Mouse (Mus musculus): ENCODE measurements at regions not wholly inside any gene's neighbourhood (a gene's known extent, or its start where the extent isn't known, plus 50 kb on each side); places are given as distances from the start of the nearest gene placed in this dataset.
A peak's percentile ranks its signal among the peaks of the same experiment; 100 is the strongest.

DNA sequence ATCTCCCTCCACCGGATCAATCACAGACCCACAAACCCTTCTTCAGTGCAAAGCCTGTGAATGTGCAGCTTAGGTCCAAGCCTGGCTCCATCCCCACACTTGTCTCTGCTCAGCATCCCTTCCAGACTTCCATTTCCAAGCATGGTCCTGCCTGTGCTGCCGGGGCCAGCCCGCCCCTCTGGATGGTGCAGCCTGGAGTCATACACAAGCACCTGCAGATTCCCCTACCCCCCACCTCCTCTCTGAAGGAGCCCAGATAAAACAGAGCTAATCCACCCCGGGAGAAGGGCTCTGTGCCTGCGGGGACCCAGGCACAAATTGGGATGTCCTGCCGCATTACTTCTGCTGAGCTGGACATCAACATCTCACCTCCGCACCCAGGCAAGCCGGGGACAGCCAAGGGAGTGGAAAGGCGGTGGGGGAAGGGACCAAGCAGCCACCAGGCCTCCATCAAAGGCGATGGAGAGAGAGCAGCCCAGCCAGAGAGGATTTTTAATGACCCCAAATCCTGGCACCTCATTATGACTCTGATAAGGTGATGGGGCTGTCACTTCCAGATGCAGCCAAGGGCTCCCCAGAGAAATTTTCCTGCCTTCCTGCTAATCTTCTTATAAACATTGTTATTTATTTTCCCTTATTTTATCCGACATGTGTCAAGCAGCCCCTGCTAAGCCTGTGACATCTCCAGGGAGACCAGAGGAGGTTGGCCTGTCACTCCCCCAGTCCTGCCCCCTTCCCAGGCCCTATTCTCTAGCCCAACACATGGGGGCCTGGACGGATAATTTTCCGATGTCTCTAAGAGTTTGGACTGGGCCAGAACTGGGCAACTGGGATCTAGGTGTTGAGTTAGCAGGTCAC, 105.5 kb upstream of the Unc5b start:
- no peak for DNase-seq

DNA sequence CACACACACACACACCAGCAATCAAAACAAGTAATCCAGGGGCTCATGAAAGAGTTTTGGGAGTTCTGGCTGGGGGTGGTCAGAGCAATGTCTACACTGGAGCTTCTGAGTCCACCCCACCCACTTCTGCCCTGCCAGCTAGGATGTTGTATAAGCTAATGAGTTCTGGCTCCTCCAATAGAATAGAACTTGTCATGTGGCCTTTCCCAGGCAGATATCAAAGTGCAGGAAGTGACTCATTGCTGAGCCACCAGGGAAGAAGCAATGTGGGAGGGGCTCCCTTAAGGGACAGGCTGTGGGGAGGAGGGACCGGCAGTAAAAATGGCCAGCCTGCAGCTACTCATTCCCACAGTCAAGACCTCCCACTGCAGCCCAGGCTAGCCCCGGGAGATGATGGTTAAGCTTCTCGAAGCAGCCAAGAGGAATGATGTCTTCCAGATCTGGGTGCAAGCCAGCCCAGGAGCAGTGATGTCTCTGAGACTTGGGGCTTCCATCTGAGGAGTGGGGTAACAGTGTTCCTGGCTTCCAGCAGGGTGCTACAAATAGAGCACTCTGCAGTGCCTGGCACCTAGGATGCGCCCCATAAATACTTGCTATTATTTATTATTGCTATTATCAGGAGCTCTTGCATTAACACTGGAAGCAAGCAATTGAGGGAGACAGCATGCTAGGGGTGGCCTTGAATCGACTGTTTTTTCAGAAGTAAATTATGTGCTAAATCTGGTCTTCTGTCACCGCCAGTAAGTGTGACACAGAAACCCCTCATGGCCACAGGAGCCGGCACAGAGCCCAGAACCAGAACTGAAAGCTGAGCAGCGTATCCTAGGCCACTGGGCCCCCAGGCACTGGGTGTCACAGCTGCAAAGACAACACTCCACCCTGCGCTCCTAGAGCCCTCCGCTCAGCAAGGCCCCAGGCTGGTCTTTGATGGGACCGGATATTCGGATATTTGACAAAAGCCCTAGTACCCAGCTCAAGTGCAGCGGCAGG, 103.2 kb upstream of the Unc5b start:
- DNase-seq: peak; percentile 36

DNA sequence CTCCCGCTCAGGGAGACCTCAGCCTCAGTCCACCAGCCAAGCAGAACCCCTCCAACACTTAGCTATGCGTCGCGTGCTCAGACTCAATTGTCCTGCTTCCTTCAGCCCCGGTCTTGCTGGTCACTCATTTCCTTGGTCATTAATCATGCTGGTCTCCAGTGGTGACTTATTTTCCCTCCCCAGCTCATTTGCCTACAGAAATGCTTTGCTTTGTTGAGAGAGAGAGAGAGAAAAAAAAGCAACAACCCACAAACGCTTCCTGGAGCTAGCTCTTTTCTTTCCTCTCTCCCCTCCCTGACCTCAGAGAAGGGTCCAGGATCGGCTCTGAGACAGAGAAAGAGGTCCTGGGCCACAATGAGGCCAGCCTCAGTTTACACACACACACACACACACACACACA, 102.5 kb upstream of the Unc5b start:
- no peak for DNase-seq

DNA sequence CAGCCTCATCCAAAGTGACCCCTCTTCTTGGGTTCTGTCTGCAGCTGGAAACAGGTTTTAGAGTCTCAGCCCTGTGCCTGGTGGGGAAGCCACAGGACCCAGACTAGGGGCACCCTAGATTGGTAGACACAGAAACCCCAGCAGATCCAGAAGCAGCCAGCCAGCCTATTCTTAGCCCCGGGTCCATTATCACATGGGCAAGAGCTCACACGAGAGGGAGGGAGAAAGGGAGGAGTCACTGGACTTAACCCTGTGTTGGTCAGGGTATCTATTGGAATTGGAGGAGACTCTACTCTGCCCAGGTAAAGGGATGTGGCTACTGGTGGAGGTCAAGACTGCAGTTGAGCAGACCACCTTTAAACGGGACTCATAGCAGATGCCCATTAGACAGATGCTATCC, 101.5 kb upstream of the Unc5b start:
- DNase-seq: no peak

DNA sequence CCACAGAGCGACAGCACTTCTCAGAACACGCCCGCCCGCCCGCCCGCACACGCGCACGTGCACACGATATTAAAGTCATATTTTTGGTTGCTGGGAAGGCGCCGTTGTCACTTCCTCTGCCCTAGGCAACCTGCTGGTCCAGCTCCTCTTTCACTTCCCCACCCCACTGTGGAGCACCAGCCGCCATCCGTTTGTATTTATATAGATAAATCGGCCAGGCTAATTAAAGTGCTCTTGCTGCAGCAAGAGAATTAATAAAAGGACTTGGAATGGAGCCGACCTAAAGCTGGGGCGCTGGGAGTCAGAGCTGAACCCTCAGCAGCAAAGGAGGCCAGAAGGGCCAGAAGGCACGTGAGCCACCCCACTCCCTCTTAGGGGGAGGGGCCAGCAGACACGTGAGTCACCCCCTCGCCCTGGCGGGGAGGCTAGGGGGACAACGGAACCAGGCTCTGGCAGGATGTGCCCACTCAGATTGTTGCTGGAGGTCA, 100.6 kb upstream of the Unc5b start:
- no peak for DNase-seq

- DNase-seq: no peak
These were observed 97.3 kb upstream of the Unc5b start for GRCm38 (mm10) chr10:60928646-60929045.

GRCm38 (mm10) chr10:60928164-60928563, 96.8 kb upstream of the Unc5b start:
- DNase-seq: no peak

GRCm38 (mm10) chr10:60926632-60927031, 95.3 kb upstream of the Unc5b start:
- no peak for DNase-seq

GRCm38 (mm10) chr10:60925644-60926043, 94.3 kb upstream of the Unc5b start:
- no peak for DNase-seq

- no peak for DNase-seq
These were observed 93.8 kb upstream of the Unc5b start for GRCm38 (mm10) chr10:60925198-60925597.

DNA sequence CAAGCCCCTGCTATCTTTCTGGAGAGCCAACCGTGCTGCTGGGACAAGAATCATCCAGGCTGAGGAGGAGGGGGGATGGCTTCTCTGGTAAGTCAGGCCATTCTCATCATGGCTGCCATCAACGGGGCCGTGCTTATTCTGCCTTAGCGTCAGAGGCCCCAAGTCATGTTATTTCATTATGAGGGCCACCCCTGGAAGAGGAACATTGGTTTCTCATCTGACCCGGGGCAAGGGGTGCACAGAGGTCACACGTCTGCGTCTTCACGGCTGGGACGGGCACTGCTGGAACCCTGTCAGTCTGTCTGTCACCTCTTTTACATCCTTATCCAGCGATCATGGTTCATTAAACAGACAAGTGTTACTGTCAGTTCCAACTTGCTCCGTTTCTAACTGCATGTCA, 92.4 kb upstream of the Unc5b start:
- no peak for DNase-seq

DNA sequence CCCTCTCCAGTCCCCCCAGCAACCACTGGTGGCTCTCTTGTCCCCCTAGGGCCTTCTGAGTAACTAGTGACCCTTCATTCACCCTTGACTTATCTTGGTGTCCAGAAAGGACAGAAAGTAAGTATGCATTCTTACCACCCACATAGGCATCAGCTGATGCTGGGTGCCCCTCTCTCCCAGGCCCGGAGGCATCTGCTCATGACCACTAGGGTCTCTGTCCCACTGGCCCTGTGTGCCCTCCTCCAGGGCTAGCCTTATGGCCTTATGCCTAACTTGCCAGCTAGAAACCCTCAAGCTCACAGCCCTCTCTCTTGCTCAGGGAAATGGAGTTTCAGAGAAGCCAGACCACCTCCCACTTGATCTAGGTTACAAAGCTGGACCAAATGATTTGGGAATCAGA, 89.2 kb upstream of the Unc5b start:
- DNase-seq: no peak

DNA sequence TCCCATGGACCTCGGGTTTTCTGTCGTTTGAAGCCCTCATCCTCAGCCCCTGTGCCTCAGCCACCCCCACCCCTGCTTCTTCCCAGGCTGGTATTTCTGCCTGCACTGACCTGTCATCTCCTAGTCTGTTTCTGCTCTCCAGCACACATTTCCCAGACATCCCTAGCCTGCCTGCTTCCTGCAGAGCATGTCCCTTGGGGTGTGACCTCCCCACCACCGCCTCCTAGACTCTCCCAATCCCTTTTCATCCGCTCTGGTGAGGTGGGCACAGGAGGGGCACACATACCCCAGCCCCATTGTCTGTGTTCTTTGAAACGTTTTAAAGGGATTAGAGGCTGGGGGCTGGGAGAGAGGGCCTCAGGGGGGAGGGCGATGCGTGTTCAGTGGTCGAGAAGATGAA, 86.6 kb upstream of the Unc5b start:
- DNase-seq: no peak

DNA sequence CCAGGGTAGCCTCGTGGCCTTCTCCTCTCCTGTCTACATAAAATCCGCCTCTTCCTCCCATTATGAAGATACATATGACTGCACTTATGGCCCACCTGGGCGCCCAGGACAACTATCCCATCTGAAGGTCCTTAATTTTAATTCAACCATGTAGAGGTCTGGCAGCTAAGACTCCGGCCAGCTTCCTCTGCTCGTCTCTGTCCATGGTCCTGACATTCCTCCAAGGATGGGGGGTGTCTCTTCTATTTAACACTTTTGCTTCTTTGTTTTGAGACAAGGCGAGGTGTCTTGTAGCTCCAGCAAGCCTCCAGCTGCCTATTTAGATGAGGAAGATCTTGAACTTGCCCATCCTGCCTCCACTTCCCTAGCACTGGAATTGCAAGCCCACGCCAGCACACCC, 83.0 kb upstream of the Unc5b start:
- DNase-seq: no peak

DNA sequence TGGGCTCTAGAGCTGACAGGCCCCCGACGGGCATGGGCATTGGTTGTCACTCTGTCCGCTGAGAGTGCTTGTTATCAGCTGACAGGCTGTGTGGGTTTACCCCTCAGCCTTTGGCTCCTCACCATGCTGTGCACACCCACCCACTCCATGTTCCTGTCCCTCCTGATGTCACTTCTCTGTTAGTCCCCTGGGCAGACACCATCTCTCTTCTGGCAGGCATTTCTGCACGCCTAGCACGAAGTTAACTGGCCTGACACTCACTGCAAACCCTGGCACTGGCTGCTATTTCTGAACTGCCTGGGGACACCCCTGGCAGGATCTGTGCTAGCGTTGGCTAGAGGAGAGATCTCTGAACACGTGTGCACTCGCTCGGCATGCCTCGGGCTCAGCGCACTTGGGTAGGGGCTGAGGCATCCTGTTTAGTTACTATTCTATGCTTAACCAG, 82.1 kb upstream of the Unc5b start:
- no peak for DNase-seq

- DNase-seq: no peak
These were observed 73.0 kb upstream of the Unc5b start for GRCm38 (mm10) chr10:60904351-60904750.

DNA sequence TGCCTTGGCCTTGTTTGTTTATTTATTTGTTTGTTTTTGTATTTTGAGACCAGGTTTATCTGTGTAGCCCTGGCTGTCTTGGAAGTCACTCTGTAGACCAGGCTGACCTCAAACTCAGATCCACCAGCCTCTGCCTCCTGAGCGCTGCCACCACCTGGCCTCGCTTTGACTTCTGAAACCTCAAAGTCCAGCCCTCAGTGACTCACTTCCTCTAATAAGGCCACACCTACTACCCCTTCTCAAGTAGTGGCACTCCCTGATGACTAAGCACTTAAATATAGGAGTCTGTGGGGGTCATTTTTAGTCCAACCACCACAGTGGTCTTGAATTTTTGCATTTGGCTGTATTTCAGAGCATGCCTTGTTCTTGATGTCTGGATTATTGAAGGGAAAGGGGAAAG, 69.6 kb upstream of the Unc5b start:
- DNase-seq: no peak

DNA sequence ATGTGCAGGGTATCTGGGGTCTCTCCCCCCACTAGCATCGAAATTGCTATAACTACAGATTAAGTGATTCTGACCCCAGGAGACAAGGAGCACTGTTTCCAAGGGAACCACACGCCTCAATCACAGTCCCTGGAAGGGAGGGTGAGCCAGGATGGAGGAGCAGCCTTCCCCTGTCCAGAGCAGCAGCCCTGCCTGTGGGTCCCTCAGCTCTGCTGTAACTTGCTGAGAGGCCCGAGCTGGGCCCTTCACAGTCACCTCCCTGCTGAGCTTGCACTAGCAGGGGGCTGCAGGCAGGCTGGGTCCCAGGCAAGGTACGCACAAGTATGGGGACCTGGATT, 62.4 kb upstream of the Unc5b start:
- no peak for DNase-seq

DNA sequence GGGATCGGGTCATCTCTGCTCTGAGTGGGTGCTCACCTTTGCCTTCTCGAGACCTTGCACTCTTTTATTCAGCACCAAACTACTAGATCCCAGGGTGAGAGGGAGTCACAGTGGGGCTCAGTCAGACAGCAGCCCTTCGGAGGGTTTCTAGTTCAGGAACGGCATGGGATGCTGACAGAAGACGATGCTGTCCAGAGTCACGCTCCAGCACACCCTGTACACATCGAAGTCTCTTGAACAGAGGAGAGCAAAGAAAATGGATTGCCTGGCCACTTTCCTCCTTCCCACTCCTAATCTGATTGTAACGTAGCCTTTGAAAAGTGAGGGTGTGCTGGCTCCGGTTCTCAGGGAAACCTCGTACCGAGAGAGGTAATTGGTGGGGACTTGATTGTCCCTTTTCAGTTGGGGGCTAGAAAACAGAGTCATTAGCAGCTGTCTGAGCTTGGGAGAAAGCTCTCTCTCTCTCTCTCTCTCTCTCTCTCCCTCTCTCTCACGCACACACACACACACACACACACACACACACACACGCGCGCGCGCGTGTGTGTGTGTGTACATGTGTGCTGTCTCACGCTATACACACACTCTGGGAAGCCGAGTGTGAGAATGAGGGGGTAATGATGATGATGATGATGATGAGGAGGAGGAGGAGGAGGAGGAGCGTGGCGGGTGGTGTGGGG, 61.9 kb upstream of the Unc5b start:
- no peak for DNase-seq

DNA sequence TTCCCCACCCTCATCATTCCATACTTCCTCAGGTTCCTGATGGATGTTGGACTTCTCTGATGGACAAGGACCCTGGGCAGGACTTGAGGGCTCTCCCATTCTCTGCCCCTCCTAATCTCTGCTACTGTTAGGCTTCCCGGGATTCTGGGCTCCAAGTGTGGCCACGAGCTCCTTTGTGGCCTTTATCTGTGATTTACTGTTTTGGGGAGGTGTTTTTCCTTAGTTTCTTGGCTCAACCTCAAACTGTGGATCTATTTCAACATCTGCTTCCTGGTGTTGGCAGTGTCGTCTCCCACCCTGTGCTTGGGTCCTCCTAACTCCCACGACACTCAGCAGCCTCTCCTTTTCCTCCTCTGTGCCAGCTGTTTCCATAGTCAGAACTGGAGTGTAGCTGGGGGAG, 61.3 kb upstream of the Unc5b start:
- no peak for DNase-seq

DNA sequence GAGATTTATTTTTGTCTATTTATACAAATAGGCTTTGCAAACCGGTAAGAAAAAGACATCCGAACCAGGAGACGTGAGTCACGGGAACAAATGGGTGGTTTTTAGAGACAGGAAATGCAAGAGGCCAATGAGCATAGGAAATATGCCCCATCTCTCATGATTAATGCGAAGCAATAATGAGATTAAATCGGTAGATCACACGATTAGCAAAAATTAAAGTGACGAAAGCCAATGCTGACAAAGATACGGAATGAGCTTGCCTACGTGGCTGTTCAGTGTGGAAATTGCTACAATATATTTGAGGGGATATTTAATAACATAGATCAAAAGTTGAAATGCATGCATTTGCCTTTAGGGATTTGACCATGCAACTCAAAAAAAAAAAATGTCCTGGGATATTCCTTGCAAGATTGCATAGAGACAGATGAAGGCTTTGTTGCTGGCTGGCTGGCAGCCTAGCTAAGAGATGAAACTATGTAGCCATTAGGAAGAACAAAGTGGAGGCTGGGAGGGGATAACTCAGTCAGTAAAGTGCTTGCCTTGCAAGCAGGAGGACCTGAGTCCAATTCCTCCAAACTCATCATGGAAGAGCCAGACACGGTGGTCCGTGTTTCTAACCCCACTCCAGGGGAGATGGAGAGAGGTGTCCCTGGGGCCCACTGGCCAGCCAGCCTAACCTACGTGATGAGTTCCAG, 60.2 kb upstream of the Unc5b start:
- DNase-seq: no peak

DNA sequence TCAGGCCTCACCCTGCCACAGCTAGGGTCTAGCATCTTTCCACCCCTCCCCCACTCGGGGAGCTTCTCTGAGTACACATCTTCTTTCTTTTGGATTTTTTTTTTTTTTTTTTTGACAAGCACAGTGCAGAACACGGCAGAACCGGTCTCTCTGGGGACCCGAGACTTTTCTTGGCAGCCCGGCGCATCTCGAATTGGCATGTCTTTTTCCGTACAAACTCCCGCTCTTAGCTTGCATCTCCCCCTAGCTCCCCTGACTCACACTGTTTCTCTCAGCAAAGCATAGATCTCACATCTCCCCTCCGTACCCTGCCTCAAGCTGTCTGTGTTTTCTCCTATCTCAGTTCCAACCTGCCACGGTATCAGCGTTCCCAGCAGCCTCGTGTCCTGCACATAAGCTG, 58.4 kb upstream of the Unc5b start:
- no peak for DNase-seq

- DNase-seq: no peak
These were observed 57.2 kb upstream of the Unc5b start for GRCm38 (mm10) chr10:60888541-60888940.
